Mouse (Mus musculus) lung, postnatal 0 days (tissue): ENCODE measurements at regions not wholly inside any gene's neighbourhood (a gene's known extent, or its start where the extent isn't known, plus 50 kb on each side); places are given as distances from the start of the nearest gene placed in this dataset.

Experiments
- CTCF ChIP-seq: IDR thresholded peaks from 2 replicates; pipeline ENCODE4 v1.5.1; 2016; ENCODE audit warnings: antibody characterized with exemption, mild to moderate bottlenecking
- EP300 ChIP-seq: IDR thresholded peaks from 2 replicates; pipeline ENCODE4 v1.6.1; 2016; ENCODE audit warnings: antibody characterized with exemption, mild to moderate bottlenecking, control low read depth

- TF ChIP-seq EP300 (no peak), CTCF (no peak)
These were observed 298.4 kb upstream of the Ercc4 start for GRCm38 (mm10) chr16:12811088-12811487.
